Mouse (Mus musculus) kidney, adult 2 months (tissue): ENCODE measurements around the gene Cstb.

Experiments
- CTCF ChIP-seq: fragments of 200-500 bp; conservative IDR thresholded peaks from 2 replicates; pipeline ENCODE4 v1.5.1; 2011; ENCODE audit warnings: low read depth, mild to moderate bottlenecking, control low read depth, low read length, moderate library complexity, mixed read lengths; ENCODE audit not compliant: insufficient read depth, insufficient read length
- POLR2A ChIP-seq: fragments of 200-500 bp; IDR thresholded peaks from one replicate; pipeline ENCODE4 v1.6.1; 2011; ENCODE audit warnings: low read depth, low read length, control low read depth

- TF ChIP-seq POLR2A (no peak), CTCF (no peak)
These were observed 24.3 kb upstream of the Cstb start for GRCm38 (mm10) chr10:78401127-78401526.
